Mouse (Mus musculus): ENCODE measurements around the gene Cpeb3. TPM values are rescaled to one million over a fixed set of nuclear protein-coding genes. Genes with fewer than 3 reads are reported as not detected.

Cpeb3 gene
- polyA plus RNA-seq, 1 experiment from 2014 or later, result 0.79 TPM

DNA sequence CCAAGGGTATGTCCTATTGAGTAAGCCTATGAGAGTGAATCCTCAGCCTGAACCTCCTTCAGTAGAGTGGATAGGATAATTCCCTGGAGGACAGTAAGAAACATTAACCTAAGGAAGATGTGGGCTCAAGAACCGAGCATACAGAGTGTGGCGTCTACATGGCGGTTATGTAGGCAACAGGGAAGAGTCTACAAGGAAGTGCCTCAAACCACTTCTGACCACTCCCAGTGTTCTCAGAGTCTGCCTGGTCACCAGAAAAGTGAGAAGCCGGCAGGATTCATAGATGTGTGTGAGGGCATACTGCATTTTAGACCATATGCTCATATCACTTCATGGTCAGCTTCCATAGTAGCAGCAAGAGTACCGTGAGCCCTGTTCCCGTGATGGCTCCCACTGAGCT lies 159.9 kb downstream of the Cpeb3 start:
- no peaks in the 10 kb centered on the region for H3K27me3 ChIP-seq (ENCODE audit: control insufficient read depth, insufficient read depth, low read length)
- 85% methylated on average over 6 of the region's 6 CpGs for WGBS
- no peaks in the 10 kb centered on the region for H3K4me1 ChIP-seq (ENCODE audit: control insufficient read depth, insufficient read depth, low read length)
- ATAC-seq (ENCODE audit: insufficient read depth, low FRiP score), result no peak
- H3K36me3 ChIP-seq (ENCODE audit: control insufficient read depth, insufficient read depth, low read length), result no peaks in the 10 kb centered on the region
- no peak overlapping the region for H3K27ac ChIP-seq (ENCODE audit: low read length)
- no peak overlapping the region for H3K4me2 ChIP-seq (ENCODE audit: low read depth, low read length)
- H3K9ac ChIP-seq (ENCODE audit: low read length), result no peak overlapping the region
- H3K9me3 ChIP-seq (replicated peaks; ENCODE audit: control insufficient read depth, low read length), result no peaks in the 10 kb centered on the region
- H3K4me3 ChIP-seq (replicated peaks; ENCODE audit: low read length), result no peak overlapping the region

DNA sequence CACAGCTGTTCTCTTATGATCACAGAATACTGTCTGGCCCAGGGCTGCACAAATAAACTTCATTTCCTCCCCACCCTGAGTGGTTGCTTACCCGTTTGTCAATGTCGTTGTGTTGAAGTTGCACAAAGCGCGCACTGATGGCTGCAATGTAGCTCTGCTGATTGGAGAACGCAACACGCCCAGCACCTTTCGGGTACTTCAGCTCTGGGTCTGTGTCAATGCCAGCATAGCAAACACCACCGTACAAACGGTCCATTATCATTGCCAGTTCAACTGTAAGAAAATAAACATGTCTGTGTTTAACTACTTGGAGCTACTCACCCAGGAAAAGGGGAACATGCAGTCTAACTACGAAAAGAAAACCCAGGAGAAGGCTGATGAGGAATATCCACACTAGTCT lies 164.0 kb downstream of the Cpeb3 start:
- H3K9me3 ChIP-seq (replicated peaks; ENCODE audit: control insufficient read depth, low read length), result no peaks in the 10 kb centered on the region
- H3K4me3 ChIP-seq (replicated peaks; ENCODE audit: low read length), result no peak overlapping the region
- no peak overlapping the region for H3K9ac ChIP-seq (ENCODE audit: low read length)
- ATAC-seq (ENCODE audit: insufficient read depth, low FRiP score), result no peak
- no peaks in the 10 kb centered on the region for H3K4me1 ChIP-seq (ENCODE audit: control insufficient read depth, insufficient read depth, low read length)
- no peaks in the 10 kb centered on the region for H3K27me3 ChIP-seq (ENCODE audit: control insufficient read depth, insufficient read depth, low read length)
- no peak overlapping the region for H3K4me2 ChIP-seq (ENCODE audit: low read depth, low read length)
- H3K36me3 ChIP-seq (ENCODE audit: control insufficient read depth, insufficient read depth, low read length), result no peaks in the 10 kb centered on the region
- H3K27ac ChIP-seq (ENCODE audit: low read length), result no peak overlapping the region
- WGBS, result 62% methylated on average over 10 of the region's 10 CpGs

DNA sequence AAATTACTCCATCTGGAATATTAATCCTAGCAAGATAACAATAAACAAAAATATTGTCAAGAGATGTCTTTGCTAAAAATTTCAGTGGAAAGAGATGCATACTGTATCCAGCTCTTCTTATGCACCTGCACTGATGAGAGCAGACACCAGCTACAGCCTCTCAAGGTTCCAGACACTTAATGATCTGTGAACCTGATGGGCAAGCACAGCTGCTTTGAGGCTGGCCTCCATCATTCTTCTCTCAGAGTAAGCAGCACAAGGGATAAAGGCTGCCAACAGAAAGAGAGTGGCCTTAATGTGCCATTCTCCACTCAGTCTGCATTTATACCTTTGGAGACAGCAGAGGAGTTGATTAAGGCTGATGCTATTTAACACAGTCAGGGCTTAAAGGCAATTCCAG lies 167.5 kb downstream of the Cpeb3 start:
- no peaks in the 10 kb centered on the region for H3K9me3 ChIP-seq (replicated peaks; ENCODE audit: control insufficient read depth, low read length)
- H3K4me3 ChIP-seq (replicated peaks; ENCODE audit: low read length), result no peak overlapping the region
- H3K4me2 ChIP-seq (ENCODE audit: low read depth, low read length), result no peak overlapping the region
- H3K4me1 ChIP-seq (ENCODE audit: control insufficient read depth, insufficient read depth, low read length), result no peaks in the 10 kb centered on the region
- H3K9ac ChIP-seq (ENCODE audit: low read length), result no peak overlapping the region
- H3K27ac ChIP-seq (ENCODE audit: low read length), result no peak overlapping the region
- H3K27me3 ChIP-seq (ENCODE audit: control insufficient read depth, insufficient read depth, low read length), result no peaks in the 10 kb centered on the region
- no peaks in the 10 kb centered on the region for H3K36me3 ChIP-seq (ENCODE audit: control insufficient read depth, insufficient read depth, low read length)
- no peak for ATAC-seq (ENCODE audit: insufficient read depth, low FRiP score)

DNA sequence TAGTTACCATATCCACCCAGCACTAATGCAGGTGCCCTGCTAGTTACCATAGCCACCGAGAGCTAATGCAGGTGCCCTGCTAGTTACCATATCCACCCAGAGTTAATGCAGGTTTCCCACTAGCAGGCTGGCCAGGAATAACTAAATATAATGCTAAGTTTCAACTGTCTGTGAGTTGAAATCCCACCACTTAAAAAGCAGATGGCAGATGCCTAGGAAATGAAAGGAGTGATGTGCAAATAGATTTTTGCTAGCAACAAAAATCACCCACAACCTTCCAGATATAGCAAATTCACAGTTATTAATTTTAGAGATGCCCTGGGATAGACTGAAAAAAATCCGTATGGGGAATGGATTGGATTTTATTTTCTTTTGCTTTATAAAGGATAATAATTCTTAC lies 176.0 kb downstream of the Cpeb3 start:
- Histone ChIP-seq H3K36me3 (ENCODE audit: control insufficient read depth, insufficient read depth, low read length) (no peaks in the 10 kb centered on the region), H3K4me2 (ENCODE audit: low read depth, low read length) (no peak overlapping the region), H3K27ac (ENCODE audit: low read length) (no peak overlapping the region), H3K4me3 (replicated peaks; ENCODE audit: low read length) (no peak overlapping the region), H3K27me3 (ENCODE audit: control insufficient read depth, insufficient read depth, low read length) (no peaks in the 10 kb centered on the region), H3K9me3 (replicated peaks; ENCODE audit: control insufficient read depth, low read length) (no peaks in the 10 kb centered on the region), H3K9ac (ENCODE audit: low read length) (no peak overlapping the region), H3K4me1 (ENCODE audit: control insufficient read depth, insufficient read depth, low read length) (no peaks in the 10 kb centered on the region)
- ATAC-seq (ENCODE audit: insufficient read depth, low FRiP score), result no peak
- WGBS, result 87% methylated on average over 2 of the region's 2 CpGs

DNA sequence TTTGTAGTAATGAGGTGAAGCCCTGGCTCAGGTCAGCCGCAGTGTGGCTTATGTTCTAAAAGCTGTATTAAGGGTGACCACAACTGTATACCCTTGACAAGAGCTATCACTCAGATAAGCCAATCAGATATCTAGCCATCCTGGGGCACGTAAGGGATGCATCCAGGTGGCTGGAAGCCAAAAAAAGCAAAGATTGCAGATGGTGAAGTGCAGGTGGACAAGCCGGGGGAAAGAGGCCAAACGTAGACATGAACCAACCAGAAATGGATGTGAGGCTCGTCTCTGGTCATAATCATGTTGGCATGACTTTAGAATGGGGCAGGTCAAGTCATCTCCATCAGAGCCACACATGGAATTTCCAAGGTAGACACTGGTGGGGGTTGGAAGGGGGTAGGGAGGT lies 177.0 kb downstream of the Cpeb3 start:
- no peaks in the 10 kb centered on the region for H3K4me1 ChIP-seq (ENCODE audit: control insufficient read depth, insufficient read depth, low read length)
- 81% methylated on average over 5 of the region's 5 CpGs for WGBS
- H3K4me3 ChIP-seq (replicated peaks; ENCODE audit: low read length), result no peak overlapping the region
- H3K36me3 ChIP-seq (ENCODE audit: control insufficient read depth, insufficient read depth, low read length), result no peaks in the 10 kb centered on the region
- H3K9ac ChIP-seq (ENCODE audit: low read length), result no peak overlapping the region
- no peak for ATAC-seq (ENCODE audit: insufficient read depth, low FRiP score)
- no peaks in the 10 kb centered on the region for H3K9me3 ChIP-seq (replicated peaks; ENCODE audit: control insufficient read depth, low read length)
- no peak overlapping the region for H3K27ac ChIP-seq (ENCODE audit: low read length)
- no peak overlapping the region for H3K4me2 ChIP-seq (ENCODE audit: low read depth, low read length)
- H3K27me3 ChIP-seq (ENCODE audit: control insufficient read depth, insufficient read depth, low read length), result no peaks in the 10 kb centered on the region

DNA sequence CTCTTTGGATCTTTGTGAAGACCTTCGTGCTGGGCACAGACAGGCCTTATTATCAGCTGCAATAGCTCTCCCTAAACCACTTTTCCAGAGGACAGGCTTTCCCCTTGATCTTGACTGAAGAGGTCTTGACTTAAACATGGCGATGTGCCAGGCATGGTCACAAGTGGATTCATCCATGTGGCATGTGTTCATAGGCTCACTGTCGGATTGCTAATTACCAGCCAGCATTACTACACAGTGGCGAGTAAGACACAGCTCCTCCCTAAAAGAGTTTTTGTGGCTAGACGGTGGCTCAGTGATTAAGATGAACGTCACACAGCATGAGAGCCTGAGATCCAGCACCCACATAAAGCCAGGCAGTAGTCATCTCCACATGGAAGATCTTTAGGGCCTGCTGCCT lies 178.6 kb downstream of the Cpeb3 start:
- H3K9ac ChIP-seq (ENCODE audit: low read length), result no peak overlapping the region

DNA sequence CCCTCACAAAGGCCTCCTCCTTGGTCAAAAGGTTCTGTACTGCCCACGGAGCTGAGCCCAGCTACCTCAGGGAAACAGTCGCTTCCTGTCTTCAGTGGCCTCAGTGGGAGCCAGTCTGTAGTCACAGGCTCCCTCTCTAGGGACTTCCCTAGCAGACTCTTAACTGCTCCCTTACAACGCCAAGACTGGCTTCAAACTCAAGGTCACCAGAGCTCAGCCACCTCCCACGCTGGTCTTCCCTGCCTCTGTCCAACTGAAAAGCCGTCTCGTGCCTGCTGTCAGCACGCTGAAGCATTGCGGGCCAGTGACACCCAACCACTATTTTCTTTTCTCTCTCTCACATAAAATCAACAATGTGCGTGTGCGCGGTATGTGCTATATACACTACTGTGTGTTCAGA lies 182.0 kb downstream of the Cpeb3 start:
- Histone ChIP-seq H3K4me3 (replicated peaks; ENCODE audit: low read length) (no peak overlapping the region), H3K9me3 (replicated peaks; ENCODE audit: control insufficient read depth, low read length) (no peaks in the 10 kb centered on the region; the same call in 1 of the 2 replicates), H3K9ac (ENCODE audit: low read length) (no peak overlapping the region), H3K27ac (ENCODE audit: low read length) (no peak overlapping the region), H3K4me2 (ENCODE audit: low read depth, low read length) (no peak overlapping the region), H3K36me3 (ENCODE audit: control insufficient read depth, insufficient read depth, low read length) (no peaks in the 10 kb centered on the region), H3K27me3 (ENCODE audit: control insufficient read depth, insufficient read depth, low read length) (no peaks in the 10 kb centered on the region), H3K4me1 (ENCODE audit: control insufficient read depth, insufficient read depth, low read length) (no peaks in the 10 kb centered on the region)
- WGBS, result 63% methylated on average over 11 of the region's 11 CpGs
- ATAC-seq (ENCODE audit: insufficient read depth, low FRiP score), result no peak

More for the DNA sequence above, 178.6 kb downstream of the Cpeb3 start:
- H3K27me3 ChIP-seq (ENCODE audit: control insufficient read depth, insufficient read depth, low read length), result no peaks in the 10 kb centered on the region
- no peak overlapping the region for H3K4me3 ChIP-seq (replicated peaks; ENCODE audit: low read length)
- 82% methylated on average over 6 of the region's 6 CpGs for WGBS
- H3K4me2 ChIP-seq (ENCODE audit: low read depth, low read length), result no peak overlapping the region
- H3K27ac ChIP-seq (ENCODE audit: low read length), result no peak overlapping the region
- H3K9me3 ChIP-seq (replicated peaks; ENCODE audit: control insufficient read depth, low read length), result no peaks in the 10 kb centered on the region
- ATAC-seq (ENCODE audit: insufficient read depth, low FRiP score), result no peak
- no peaks in the 10 kb centered on the region for H3K36me3 ChIP-seq (ENCODE audit: control insufficient read depth, insufficient read depth, low read length)
- no peaks in the 10 kb centered on the region for H3K4me1 ChIP-seq (ENCODE audit: control insufficient read depth, insufficient read depth, low read length)

DNA sequence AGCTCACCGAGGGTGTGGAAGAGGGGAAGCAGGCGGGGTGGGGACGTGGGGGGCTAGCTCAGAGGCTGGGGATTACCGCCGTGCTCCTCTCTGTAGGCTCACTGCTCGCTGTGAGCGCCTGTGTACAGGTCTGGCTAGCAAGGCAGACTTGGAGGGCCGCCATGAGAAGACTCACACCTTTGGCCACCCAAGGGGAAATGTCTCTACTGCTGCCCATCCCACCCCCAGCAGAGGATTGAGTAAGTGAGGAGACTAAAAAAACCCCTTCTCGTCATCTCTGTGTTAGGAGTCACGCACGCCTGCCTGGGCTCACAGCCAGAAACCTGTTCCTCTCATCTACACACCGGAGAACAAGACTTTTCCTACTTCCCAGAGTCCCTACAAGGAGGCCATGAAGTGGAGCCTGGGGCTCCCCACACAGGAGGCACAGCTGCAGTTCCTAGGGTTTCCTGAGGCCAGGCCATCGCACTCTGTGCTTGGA lies 182.5 kb downstream of the Cpeb3 start:
- H3K9ac ChIP-seq (ENCODE audit: low read length), result no peak overlapping the region
- H3K4me1 ChIP-seq (ENCODE audit: control insufficient read depth, insufficient read depth, low read length), result no peaks in the 10 kb centered on the region
- ATAC-seq (ENCODE audit: insufficient read depth, low FRiP score), result no peak
- no peak overlapping the region for H3K4me3 ChIP-seq (replicated peaks; ENCODE audit: low read length)
- H3K27ac ChIP-seq (ENCODE audit: low read length), result no peak overlapping the region
- no peaks in the 10 kb centered on the region for H3K36me3 ChIP-seq (ENCODE audit: control insufficient read depth, insufficient read depth, low read length)
- no peaks in the 10 kb centered on the region; the same call in 1 of the 2 replicates for H3K9me3 ChIP-seq (replicated peaks; ENCODE audit: control insufficient read depth, low read length)
- H3K4me2 ChIP-seq (ENCODE audit: low read depth, low read length), result no peak overlapping the region
- 69% methylated on average over 13 of the region's 13 CpGs for WGBS
- no peaks in the 10 kb centered on the region for H3K27me3 ChIP-seq (ENCODE audit: control insufficient read depth, insufficient read depth, low read length)

DNA sequence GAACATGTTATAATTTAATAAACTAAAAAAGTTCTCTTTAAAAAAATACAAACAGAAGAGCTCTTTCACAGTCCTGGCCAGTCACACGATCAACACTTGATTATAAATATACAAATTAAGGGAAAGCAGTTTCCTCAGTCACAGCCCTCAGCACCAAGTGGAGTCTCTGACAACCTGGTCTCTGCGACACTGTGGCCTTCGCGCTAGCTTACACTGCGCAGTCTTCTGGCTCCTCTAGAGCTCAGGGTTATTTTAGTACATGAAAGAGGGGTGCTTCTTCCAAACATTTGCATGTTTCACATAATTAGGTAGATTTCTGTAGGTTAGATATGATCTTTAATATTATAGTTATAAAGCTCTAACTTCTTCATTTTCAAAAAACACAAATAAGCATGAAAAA lies 186.3 kb downstream of the Cpeb3 start:
- Histone ChIP-seq H3K27me3 (ENCODE audit: control insufficient read depth, insufficient read depth, low read length) (no peaks in the 10 kb centered on the region), H3K36me3 (ENCODE audit: control insufficient read depth, insufficient read depth, low read length) (no peaks in the 10 kb centered on the region), H3K9ac (ENCODE audit: low read length) (no peak overlapping the region), H3K9me3 (replicated peaks; ENCODE audit: control insufficient read depth, low read length) (no peaks in the 10 kb centered on the region; the same call in 1 of the 2 replicates), H3K4me2 (ENCODE audit: low read depth, low read length) (no peak overlapping the region), H3K4me1 (ENCODE audit: control insufficient read depth, insufficient read depth, low read length) (no peaks in the 10 kb centered on the region), H3K4me3 (replicated peaks; ENCODE audit: low read length) (no peak overlapping the region), H3K27ac (ENCODE audit: low read length) (no peak overlapping the region)
- ATAC-seq (ENCODE audit: insufficient read depth, low FRiP score), result no peak
- WGBS, result 93% methylated on average over 5 of the region's 5 CpGs

DNA sequence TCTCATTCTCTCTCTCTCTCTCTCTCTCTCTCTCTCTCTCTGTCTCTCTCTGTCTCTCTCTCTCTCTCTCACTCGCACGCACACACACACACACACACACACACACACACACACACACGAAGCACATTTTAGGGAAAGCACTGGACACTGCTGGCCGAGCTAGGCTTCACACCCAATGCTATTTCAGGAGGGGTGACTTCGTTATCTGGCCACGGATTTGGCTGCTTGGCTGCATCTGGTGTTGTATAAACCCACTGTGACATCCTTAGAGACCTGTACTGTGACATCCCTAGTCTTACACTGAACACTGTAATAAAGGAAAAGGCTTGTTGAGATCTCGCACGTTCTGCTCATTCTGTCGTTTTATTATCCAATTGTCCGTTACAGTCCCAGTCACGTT lies 187.4 kb downstream of the Cpeb3 start:
- Histone ChIP-seq H3K27me3 (ENCODE audit: control insufficient read depth, insufficient read depth, low read length) (no peaks in the 10 kb centered on the region), H3K27ac (ENCODE audit: low read length) (no peak overlapping the region), H3K4me2 (ENCODE audit: low read depth, low read length) (no peak overlapping the region), H3K9me3 (replicated peaks; ENCODE audit: control insufficient read depth, low read length) (no peaks in the 10 kb centered on the region; the same call in 1 of the 2 replicates), H3K4me1 (ENCODE audit: control insufficient read depth, insufficient read depth, low read length) (no peaks in the 10 kb centered on the region), H3K4me3 (replicated peaks; ENCODE audit: low read length) (no peak overlapping the region), H3K36me3 (ENCODE audit: control insufficient read depth, insufficient read depth, low read length) (no peaks in the 10 kb centered on the region), H3K9ac (ENCODE audit: low read length) (no peak overlapping the region)
- no peak for ATAC-seq (ENCODE audit: insufficient read depth, low FRiP score)
- 83% methylated on average over 11 of the region's 11 CpGs for WGBS
